Mouse (Mus musculus): Measurements from ENCODE around the gene Crxos. TPM values are rescaled to one million over a fixed set of nuclear protein-coding genes. Genes with fewer than 3 reads are reported as not detected.

Crxos gene
- polyA plus RNA-seq, 1 experiment from 2014 or later: not detected

DNA sequence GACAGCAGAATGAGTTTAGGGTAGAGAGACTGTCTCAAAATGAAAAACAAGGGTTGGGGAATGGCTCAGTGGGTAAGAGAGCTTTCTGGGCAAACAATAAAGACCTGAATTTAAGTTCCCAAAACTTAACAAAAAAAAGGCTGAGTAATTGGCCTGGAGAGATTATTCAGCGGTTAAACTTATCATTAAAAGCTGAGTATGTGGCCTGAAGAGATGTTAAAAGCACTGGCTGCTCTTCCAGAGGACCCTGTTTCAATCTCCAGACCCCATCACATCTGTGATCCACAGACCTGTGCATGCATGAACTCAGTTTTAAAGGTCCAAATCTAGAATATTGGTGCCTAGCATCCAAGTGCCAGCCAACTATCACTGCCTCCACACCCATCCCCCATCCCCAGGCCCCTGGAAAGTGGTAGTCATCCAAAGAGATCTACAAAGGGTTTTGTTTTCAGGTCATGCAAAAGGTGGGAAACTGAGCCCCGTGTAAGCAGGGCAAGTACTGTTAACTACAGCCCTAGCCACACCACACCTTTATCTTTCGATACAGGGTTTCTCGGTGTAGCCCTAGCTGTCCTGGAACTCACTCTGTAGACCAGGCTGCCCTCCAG is 65.3 kb downstream of the Crxos start:
- TF ChIP-seq CTCF (IDR thresholded peaks at IDR 0.05; ENCODE audit: low read depth): no peak
- Histone ChIP-seq H3K4me3 (ENCODE audit: low read depth, low read length) (peak overlapping the region; percentile 19; the same call in 1 of the 2 replicates), H3K27me3 (ENCODE audit: insufficient read depth, low read length) (no peaks in the 10 kb centered on the region), H3K36me3 (ENCODE audit: insufficient read depth) (peaks cover 51% of the 10 kb centered on the region), H3K4me2 (no peak overlapping the region), H3K27ac (ENCODE audit: low read depth) (no peak overlapping the region), H3K4me1 (ENCODE audit: insufficient read depth) (no peaks in the 10 kb centered on the region), H3K9ac (no peak overlapping the region), H3K9me3 (ENCODE audit: low read depth, low read length) (no peaks in the 10 kb centered on the region)
- 43% methylated on average over 4 of the region's 4 CpGs for WGBS
- DNase-seq (no peak), ATAC-seq (ENCODE audit: insufficient read depth) (no peak)

- Histone ChIP-seq H3K27ac (ENCODE audit: low read depth) (peak overlapping the region; percentile 48; the same call in 1 of the 2 replicates), H3K4me3 (ENCODE audit: low read depth, low read length) (peak overlapping the region; percentile 19), H3K36me3 (ENCODE audit: insufficient read depth) (peaks cover 51% of the 10 kb centered on the region), H3K27me3 (ENCODE audit: insufficient read depth, low read length) (no peaks in the 10 kb centered on the region), H3K4me1 (ENCODE audit: insufficient read depth) (no peaks in the 10 kb centered on the region), H3K9me3 (ENCODE audit: low read depth, low read length) (no peaks in the 10 kb centered on the region), H3K4me2 (peak overlapping the region; percentile 57), H3K9ac (0 out of 2 replicates have a peak overlapping the region, but pooled peaks have one; percentile 24)
- peak; percentile 66 for ATAC-seq (ENCODE audit: insufficient read depth)
- TF ChIP-seq CTCF (IDR thresholded peaks at IDR 0.05; ENCODE audit: low read depth): peak; percentile 92
- peak; percentile 89 for DNase-seq
- WGBS: 2% methylated on average over 23 of the region's 23 CpGs
Observed at GRCm38 (mm10) chr7:15948381-15948941, 66.0 kb downstream of the Crxos start.

DNA sequence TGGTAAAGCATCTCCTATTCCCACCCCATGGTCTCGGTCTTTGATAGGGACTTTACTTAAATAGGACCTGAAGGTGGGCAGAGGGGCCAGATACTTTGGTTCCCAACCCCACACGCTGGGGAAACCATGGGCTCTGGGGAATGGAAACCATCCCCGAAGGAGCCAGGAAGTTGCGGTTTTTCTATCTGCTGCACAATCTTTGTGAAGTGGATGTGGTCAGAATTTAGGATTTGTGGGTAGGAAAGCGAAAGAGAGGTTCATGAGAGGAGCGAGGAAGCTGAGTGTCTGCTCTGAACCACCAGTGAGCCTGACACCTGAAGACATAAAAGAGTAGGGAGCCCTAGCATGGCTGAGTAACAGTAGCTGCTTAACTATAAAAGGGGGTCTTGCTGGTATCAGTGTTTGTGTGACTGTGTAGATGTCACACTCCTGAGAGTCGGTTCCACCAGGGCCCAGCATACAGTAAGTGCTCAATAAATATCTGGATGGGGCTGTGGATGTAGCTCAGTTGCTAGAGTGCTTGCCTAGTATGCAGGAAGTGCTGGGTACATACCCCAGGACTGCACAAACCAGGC is 66.9 kb downstream of the Crxos start:
- Histone ChIP-seq H3K4me2 (peak overlapping the region; percentile 57; the same call in 1 of the 2 replicates), H3K9ac (no peak overlapping the region), H3K4me3 (ENCODE audit: low read depth, low read length) (no peak overlapping the region), H3K27ac (ENCODE audit: low read depth) (peak overlapping the region; percentile 32; the same call in 1 of the 2 replicates), H3K36me3 (ENCODE audit: insufficient read depth) (peaks cover 51% of the 10 kb centered on the region), H3K4me1 (ENCODE audit: insufficient read depth) (no peaks in the 10 kb centered on the region), H3K9me3 (ENCODE audit: low read depth, low read length) (no peaks in the 10 kb centered on the region), H3K27me3 (ENCODE audit: insufficient read depth, low read length) (no peaks in the 10 kb centered on the region)
- ATAC-seq (ENCODE audit: insufficient read depth) (no peak), DNase-seq (no peak)
- no peak for TF ChIP-seq CTCF (IDR thresholded peaks at IDR 0.05; ENCODE audit: low read depth)
- WGBS: 76% methylated on average over 7 of the region's 7 CpGs

GRCm38 (mm10) chr7:15950008-15950407 is 67.6 kb downstream of the Crxos start:
- Histone ChIP-seq H3K27ac (ENCODE audit: low read depth) (no peak overlapping the region), H3K4me3 (ENCODE audit: low read depth, low read length) (no peak overlapping the region), H3K4me2 (no peak overlapping the region), H3K9ac (no peak overlapping the region), H3K9me3 (ENCODE audit: low read depth, low read length) (no peaks in the 10 kb centered on the region), H3K36me3 (ENCODE audit: insufficient read depth) (peaks cover 54% of the 10 kb centered on the region), H3K4me1 (ENCODE audit: insufficient read depth) (no peaks in the 10 kb centered on the region), H3K27me3 (ENCODE audit: insufficient read depth, low read length) (no peaks in the 10 kb centered on the region)
- ATAC-seq (ENCODE audit: insufficient read depth): no peak
- 78% methylated on average over 15 of the region's 15 CpGs for WGBS
- no peak for DNase-seq
- no peak for TF ChIP-seq CTCF (IDR thresholded peaks at IDR 0.05; ENCODE audit: low read depth)

GRCm38 (mm10) chr7:15952416-15952815 is 70.0 kb downstream of the Crxos start:
- Histone ChIP-seq H3K4me1 (ENCODE audit: insufficient read depth) (no peaks in the 10 kb centered on the region), H3K9ac (no peak overlapping the region), H3K4me3 (ENCODE audit: low read depth, low read length) (no peak overlapping the region), H3K36me3 (ENCODE audit: insufficient read depth) (peaks cover 78% of the 10 kb centered on the region), H3K27ac (ENCODE audit: low read depth) (no peak overlapping the region), H3K27me3 (ENCODE audit: insufficient read depth, low read length) (no peaks in the 10 kb centered on the region), H3K4me2 (no peak overlapping the region), H3K9me3 (ENCODE audit: low read depth, low read length) (no peaks in the 10 kb centered on the region)
- no peak for ATAC-seq (ENCODE audit: insufficient read depth)
- TF ChIP-seq CTCF (IDR thresholded peaks at IDR 0.05; ENCODE audit: low read depth): no peak
- no peak for DNase-seq
- WGBS: 46% methylated on average over 3 of the region's 3 CpGs

Other genes starting within 250 kb of the Crxos start
- gene Obox3, start 242.7 kb upstream of the Crxos start, polyA plus RNA-seq (2014; fragmentation: Nextera tagmentation; extraction: Ambion mirVana): not detected in 2 replicates
- gene Obox5, start 132.5 kb upstream of the Crxos start, polyA plus RNA-seq (2014; fragmentation: Nextera tagmentation; extraction: Ambion mirVana): not detected in 2 replicates
- gene Obox6, start 42.9 kb upstream of the Crxos start, polyA plus RNA-seq (2014; fragmentation: Nextera tagmentation; extraction: Ambion mirVana): not detected in 2 replicates
- not detected in 2 replicates for gene Crx, start 2.6 kb upstream of the Crxos start, polyA plus RNA-seq (2014; fragmentation: Nextera tagmentation; extraction: Ambion mirVana)
- 909 and 927 TPM in 2 replicates for gene Selenow, start 39.8 kb downstream of the Crxos start, polyA plus RNA-seq (2014; fragmentation: Nextera tagmentation; extraction: Ambion mirVana)
- gene Nop53, start 63.5 kb downstream of the Crxos start, polyA plus RNA-seq (2014; fragmentation: Nextera tagmentation; extraction: Ambion mirVana): 184 and 187 TPM in 2 replicates
- 61.2 and 67.5 TPM in 2 replicates for gene Ehd2, start 85.0 kb downstream of the Crxos start, polyA plus RNA-seq (2014; fragmentation: Nextera tagmentation; extraction: Ambion mirVana)
- gene Bicra, start 165.3 kb downstream of the Crxos start, polyA plus RNA-seq (2014; fragmentation: Nextera tagmentation; extraction: Ambion mirVana): 8.7 and 9.6 TPM in 2 replicates
- gene Zfp541, start 179.2 kb downstream of the Crxos start, polyA plus RNA-seq (2014; fragmentation: Nextera tagmentation; extraction: Ambion mirVana): 0.16 TPM in 1 of 2 replicates, not detected in the other
- gene Napa, start 215.8 kb downstream of the Crxos start, polyA plus RNA-seq (2014; fragmentation: Nextera tagmentation; extraction: Ambion mirVana): 168 and 176 TPM in 2 replicates
- 26.6 and 26.7 TPM in 2 replicates for gene Kptn, start 237.3 kb downstream of the Crxos start, polyA plus RNA-seq (2014; fragmentation: Nextera tagmentation; extraction: Ambion mirVana)
- 0.12 and 0.17 TPM in 2 replicates for gene Slc8a2, start 247.2 kb downstream of the Crxos start, polyA plus RNA-seq (2014; fragmentation: Nextera tagmentation; extraction: Ambion mirVana)